Mouse (Mus musculus) gastrocnemius, adult 18-20 months (tissue): ENCODE results near the gene Phospho2. TPM values are rescaled to one million over a fixed set of nuclear protein-coding genes. Genes with fewer than 3 reads are reported as not detected.
"Not testable (repeated sequence)": the region's sequence is repeated elsewhere in the genome, so short reads cannot be mapped to it uniquely, and the experiment has no call there.

Experiments
- DNase-seq: peaks from one replicate; pipeline ENCODE4 v3.0.0; 2021; ENCODE audit warnings: low spot score
- long read RNA-seq, 2 experiments: library from polyadenylated mRNA; stranded (forward); transcript quantifications; one replicate each; pipeline ENCODE4 v2.0.0; 2021
- total RNA-seq, 2 experiments: library from RNA; stranded (reverse); gene quantifications; 2 replicates each; pipeline ENCODE4 v1.2.3; 2021

The Phospho2 gene
- total RNA-seq = 10 to 100 TPM; 18.6 to 20.7 TPM
- long read RNA-seq, experiment 1, transcript Phospho2-201 (4 exons, 2,260 nt) = major isoform, 35 of 45 reads
- long read RNA-seq, experiment 1, partial matches to known transcripts = 0 of 45 reads
- long read RNA-seq, experiment 1, other reads (novel, unspliced or antisense) = 4 of 45 reads
- long read RNA-seq, experiment 2, transcript Phospho2-201 (4 exons, 2,260 nt) = major isoform, 27 of 39 reads
- long read RNA-seq, experiment 2, transcript Phospho2-202 (4 exons, 2,194 nt) = minor isoform, 5 of 39 reads
- long read RNA-seq, experiment 2, partial matches to known transcripts = 0 of 39 reads
- long read RNA-seq, experiment 2, other reads (novel, unspliced or antisense) = 4 of 39 reads

DNA sequence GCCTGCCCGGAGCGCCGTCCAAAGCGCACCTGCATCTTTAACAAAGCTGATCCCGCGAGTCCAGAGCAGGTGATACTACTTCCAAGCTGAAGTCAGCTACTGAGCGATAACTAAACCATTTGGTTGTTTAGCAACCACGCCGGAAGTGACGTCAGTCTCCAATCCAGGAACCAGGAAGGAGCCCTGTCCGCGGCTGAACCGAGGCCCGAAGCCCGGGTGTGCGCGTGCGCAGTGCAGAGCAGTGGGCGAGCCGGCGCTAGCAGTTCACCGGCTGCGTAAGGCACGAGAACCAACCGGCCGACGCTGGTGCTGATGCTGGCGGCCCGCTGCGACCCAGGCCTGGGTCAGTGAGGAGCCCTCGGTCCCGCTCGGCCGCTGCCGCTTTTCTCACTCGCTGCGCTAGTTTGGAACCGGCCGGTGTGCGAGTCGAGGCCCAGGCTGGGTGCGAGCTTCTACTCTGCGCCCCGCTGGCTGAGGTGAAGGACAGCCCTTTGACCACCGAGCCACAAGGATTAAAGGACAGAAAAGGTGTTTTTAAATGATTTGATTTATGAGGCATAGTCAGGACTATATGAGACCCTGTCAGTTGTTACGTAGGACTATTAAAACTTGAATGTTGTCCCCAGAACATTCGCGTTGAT lies at the start of gene Phospho2, which contains the start of gene Ccdc173:
Gene Phospho2, plus strand, starts transcription at position 195 of the 641 bp plus-strand sequence.
Gene Ccdc173, minus strand, starts transcription at position 147 of the 641 bp plus-strand sequence.
- DNase-seq = peak; percentile 98

DNA sequence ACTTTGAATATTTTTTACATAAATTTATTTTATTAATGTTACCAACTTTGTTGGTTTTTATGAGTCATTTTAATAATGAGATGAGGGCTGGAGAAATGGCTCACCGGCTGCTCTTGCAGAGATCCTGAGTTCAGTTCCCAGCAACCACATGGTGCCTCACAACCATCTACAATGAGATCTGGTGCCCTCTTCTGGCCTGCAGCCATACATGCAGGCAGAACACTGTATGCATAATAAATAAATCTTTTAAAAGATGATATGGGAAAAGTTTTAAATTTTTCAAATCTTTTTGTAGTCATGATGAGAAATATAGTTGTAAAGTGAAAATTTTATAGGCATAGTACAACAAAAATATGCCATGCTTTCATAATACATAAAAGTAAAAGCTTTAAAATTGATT lies 44.3 kb upstream of the Phospho2 start:
- DNase-seq = no peak

DNA sequence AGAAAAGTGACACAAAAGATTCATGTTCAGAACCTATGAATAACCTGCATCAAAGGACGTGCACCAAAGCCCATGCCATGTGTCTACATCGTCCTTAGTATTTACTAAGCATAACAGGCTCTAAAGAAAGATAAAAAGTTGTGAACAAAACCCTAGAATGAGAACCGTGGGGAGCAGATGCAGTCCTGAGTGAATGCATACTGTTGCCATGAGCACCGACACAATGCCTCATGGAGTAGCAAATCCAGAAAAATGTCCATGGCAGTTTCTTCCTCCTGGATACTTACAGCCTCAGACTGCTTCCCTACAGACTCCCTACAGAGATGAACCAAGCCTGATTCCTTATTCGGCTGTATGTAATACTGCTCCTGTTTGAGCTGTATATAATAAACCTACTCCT lies 28.4 kb upstream of the Phospho2 start:
- DNase-seq = no peak

DNA sequence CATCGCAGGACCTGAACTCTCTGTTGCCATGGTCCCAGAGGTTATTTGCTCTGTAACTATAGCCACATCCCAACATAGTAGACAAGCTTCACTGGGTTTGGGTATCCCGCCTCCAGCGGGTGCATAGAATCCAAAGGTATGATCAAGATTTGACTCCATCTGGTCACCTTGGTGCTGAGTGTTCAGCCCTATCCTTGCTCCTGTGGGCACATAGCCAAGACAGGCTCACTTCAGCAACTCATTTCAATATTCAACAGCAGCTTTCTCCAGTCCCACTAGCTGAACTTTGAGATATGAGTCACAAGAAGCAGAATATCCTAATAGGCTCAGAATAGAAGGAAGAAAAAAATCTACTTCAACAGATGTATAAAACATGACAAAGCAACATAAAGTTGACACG lies 26.1 kb upstream of the Phospho2 start:
- no peak for DNase-seq

DNA sequence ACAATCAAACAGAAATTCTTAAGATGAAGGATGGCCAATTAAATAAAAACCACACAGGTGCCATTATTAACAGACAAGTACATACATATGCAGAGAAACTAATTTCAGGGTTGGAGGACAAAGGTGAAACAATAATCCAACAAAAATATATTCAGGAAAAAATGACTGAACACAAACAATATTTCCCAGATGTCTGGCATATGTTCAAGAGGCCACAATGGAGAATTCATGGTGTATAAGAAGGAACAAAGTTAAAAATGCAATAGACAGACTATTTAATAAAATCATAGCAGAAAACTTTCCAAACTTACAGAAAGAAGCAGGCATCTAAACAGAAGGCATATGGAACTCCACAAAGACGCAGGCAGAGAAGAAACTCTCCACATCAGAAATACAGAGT lies 24.7 kb upstream of the Phospho2 start:
- no peak for DNase-seq

DNA sequence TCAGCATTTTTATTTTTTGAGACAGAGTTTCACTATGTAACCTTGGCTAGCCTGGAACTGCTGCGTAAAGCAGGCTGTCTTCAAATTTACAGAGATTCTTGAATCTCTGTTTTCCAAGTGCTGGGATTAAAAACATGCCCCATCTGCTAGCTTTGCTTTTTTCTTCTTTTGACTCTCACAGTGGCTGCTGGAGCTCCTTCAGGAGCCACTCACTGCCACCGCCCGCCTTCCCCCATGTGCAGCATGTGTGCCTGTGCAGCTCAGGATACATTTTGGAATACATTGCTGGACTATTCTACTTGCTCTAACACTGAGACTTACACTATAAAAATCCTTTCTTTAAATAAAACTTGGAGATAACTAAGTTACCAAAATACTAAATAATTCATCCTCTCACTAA lies 16.1 kb upstream of the Phospho2 start:
- no peak for DNase-seq

DNA sequence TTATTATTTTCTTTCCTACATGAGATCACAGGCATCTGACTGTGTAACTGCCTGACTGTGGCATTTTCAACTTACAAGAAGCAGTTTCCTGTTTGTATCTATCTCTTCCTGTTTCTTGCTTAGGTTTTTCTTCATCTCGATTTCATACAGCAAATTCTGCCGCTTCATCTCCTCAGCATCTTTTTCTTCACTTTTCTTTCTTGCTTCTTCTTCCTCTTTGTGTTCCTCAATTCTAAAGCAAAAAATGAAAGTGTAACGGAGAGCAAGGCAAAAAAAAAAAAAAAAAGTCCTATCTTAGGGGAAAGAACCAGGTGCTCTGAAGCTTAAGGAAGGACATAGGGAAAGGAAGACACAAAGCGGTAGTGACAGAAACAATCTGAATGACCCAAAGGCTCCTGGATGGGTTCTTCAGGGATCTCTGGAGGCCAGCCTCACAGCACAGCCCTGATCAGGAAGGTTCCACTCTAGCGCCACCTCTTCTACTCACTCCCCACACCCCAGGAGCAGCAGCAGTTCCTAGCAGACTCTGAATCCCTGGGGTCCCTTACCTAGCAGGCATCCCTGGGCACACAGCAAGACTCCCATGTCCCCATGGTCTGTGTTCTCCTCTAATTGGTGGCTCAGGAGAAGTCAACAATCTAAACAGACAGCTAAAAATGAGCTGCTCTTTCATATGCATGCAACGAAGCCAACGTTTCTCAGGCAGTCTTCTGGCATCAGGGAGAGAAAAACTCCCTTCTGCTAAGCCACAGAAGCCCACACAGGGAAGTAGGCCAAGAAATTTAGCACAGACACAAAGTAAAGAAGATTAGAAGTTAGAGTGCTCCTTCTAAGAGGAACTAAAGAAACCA lies 11.2 kb upstream of the Phospho2 start:
- DNase-seq = no peak

DNA sequence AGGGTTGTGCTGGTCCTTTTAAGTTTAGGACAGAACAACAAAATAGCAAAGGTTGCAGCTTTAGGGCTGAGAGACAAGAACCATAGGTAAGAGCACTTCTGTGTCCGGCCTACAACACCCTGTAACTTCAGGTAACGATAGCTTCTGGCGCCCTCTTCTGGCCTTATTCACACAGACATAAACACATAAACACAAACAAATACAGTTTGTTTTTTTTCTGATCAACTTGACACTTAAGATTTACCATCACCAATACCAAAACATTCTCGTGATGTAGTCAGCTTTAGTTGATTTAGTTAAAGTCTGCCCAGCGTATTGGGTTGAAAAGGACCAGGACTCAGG lies 10.6 kb upstream of the Phospho2 start:
- DNase-seq = peak; percentile 13

DNA sequence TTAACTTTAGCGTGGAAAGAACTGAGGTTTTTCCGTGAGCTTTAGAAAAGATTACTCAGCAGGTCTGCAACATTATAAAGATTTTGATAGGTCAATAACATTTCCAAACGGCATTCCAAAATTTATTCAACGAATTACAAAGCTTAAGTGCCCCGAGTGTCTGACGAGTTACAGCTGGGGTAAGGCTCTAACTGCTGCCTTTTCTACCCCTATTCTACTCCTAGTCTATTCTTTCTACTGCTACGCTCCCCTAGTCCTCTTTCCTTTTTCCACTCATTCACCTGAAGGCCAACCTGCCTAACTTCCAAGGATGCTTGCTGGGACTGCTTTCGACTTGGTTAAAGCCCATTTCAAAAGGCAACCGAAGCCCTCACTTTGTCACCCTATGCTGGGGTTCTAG lies 449 bp upstream of the Phospho2 start:
- DNase-seq = no peak

DNA sequence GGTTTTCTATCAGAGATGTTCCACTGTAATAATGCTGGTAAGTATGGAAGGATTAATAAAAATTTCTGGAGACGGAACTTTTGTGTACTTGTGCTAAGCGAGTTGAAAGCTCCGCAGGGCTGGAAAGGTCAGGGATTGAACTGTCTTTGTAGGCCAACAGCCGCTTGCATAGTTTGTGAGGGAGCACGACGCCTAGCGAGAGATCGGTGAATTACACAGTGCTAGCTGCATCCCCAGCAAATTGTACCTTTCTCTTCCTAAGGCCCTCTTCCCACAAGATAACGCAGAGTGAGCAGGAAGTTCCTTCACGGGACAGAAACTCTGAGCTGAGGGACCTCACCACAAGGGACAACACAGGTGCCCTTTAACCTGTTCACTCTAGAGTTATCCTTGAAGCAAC lies 862 bp downstream of the Phospho2 start:
- DNase-seq = peak; percentile 85

DNA sequence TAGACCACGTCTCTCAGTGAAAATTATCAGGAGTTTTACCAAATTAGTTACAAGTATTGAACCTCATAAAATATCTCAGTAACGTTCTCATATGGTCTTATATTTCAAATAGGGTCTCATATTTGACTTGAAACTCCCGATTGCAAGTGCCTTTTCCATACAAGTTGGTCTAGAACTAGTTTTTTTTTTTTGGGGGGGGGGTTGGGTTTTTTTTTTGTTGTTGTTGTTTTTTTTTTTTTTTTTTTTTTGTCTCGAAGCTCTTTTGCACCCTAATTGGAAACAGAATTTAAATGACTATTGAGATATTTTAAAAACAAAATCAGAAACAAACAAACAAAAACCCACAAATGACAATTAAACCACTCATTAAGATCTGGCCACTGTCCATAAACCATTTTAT lies 1.3 kb downstream of the Phospho2 start:
- DNase-seq = no peak

DNA sequence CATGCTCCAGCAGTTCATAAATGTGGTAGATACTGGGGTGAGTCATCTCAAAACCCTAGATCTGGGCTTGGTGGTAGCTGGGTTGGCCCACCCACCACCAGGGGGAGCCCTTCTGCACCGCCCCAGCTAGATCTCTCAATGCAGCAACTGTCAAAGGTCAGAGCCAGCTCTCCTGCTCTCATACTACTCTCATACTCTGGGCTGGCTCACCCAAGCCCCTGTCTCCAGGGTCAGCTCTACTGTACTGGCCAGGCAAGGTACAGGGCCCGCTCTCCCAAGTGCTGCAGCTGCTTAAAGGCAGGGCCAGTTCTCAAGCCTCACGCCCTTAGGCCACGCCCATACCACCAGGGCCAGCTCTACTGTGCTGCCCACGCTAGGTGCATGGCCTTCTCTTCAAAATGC lies 13.5 kb downstream of the Phospho2 start:
- DNase-seq = peak; percentile 69

DNA sequence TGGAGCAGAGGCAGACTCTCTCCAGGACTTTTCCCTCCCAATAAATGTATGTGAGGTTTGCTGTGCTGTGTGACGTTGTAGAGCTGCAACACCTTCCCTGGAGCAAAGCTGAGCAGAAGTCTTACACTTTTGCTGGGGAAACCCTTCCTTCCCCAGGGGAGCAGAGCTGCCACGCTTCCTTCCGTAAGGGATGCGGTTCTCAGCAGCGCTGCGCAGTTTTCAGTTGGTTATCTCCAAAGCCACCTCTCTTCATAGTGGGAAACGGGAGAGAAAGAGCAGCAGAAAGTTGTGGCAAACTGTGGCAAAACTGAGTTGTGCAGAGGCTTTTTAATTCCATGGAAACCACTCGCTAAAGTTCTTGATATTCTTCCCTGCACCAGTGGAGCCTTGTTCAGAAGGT lies 14.3 kb downstream of the Phospho2 start:
- DNase-seq = no peak

DNA sequence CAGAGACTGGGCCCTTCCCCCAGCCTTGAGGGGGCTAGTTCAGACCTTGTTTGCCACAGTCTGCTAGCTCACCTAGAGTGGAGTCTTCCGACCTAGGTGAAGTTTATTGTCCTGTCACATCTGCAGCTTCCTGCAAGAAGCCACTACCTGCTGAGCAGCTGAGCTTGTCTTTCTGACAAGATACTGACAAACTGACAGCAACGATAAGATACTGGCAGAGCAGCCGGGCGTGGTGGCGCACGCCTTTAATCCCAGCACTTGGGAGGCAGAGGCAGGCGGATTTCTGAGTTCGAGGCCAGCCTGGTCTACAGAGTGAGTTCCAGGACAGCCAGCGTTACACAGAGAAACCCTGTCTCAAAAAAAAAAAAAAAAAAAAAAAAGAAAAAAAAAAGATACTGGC lies 15.2 kb downstream of the Phospho2 start:
- DNase-seq = not testable (repeated sequence)

DNA sequence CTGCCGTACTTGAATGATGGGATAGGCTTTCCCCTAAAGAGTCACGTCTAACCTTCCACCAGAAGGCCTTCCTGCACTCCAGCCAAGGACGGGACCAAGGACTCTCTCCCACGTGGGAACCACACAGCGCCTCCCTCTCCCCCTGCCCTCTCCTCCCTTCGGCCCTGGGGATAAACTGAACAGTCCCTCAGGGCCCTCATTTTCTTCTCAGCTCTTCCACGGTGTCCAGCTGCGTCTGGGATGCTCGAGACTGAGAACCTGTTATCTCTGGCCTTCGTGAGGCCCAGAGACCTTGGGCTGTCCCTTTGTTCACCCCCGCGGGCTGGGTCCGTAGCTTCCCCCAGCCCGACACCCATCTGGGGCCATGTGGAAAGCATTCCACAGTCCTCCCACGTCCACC lies 20.7 kb downstream of the Phospho2 start:
- no peak for DNase-seq

DNA sequence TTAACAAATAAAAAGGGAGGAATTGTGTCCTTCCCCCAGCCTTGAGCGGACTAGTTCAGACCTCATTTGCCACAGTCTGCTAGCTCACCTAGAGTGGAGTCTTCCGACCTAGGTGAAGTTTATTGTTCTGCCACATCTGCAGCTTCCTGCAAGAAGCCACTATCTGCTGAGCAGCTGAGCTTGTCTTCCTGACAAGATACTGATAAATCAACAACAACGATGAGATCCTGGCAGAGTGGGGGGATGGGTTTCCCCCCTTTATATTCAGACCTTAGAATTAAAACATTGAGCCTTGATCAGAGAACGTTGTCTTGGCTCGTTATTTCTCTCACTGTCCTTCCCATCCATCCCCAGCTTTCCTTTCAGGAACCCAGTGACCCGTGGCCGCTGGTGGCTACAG lies 21.9 kb downstream of the Phospho2 start:
- DNase-seq = not testable (repeated sequence)

DNA sequence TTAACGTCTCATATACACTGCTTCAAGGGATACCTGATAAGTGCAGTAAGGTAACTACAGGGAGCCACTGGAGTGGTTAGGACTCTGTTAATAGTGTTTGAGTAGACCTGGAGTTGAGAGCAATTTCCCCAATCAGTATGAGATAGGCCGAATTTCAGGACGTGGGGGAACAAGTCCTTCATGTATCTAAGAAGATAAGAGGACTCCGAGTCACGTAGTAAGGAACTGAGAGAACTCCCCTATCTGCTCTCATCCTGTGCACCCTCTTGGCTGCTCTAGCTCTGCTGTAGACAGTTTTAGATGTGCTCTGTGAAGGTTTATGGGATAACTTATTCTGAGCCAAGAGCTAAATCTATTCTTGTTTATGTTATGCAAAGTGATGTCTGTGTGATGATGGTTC lies 27.2 kb downstream of the Phospho2 start:
- DNase-seq = no peak

DNA sequence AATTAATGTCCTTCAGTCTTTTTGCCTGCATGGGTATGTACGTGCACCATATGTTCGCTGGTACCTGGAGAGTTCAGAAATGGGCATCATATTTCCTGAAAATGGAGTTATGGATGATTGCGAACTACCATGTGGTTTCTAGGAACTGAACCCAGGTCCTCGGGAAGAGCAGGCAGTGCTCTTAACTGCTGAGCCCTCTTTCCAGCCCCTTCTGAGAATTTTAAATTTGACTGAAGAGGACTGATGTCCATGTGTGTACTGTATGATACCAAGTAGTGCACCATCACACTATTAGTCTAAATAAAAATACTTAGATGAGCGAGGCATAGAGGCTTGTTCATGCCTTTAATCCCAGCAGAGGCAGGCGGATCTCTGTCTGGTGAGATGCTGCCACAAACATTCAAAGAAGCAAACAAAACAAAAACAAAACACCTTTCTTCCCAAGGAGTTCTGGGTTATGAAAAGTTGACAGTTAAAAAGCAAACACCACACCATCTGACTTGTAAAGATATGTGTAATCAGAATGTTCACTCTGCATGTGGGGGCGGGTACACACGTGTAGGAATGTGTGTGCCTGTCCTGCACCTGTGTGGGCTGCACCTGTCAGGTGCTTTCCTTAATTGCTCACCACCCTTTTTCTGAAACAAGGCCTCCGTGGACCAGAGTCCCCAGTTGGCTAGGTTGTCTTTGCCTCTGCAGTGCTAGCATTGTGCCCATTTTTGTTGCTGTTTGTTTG lies 29.1 kb downstream of the Phospho2 start:
- no peak for DNase-seq

DNA sequence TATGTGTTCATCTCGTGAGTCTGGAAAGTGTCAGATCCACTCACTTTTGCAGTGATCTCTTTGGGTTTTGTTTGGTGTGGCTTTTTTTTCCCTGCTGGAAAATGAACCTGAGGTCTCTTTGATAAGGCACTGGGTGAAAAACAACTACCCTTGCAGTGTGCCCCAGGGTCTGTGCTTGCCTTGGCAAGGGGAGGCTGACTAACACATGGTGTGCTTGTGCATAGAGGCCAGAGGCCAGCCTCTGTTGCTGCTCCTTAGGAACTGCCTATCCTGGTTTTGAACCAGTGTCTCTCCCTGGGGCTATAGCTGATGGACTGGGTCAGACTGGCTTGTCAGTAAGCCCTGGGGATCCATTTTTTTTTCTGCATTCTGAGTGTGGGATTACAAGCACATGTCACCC lies 30.8 kb downstream of the Phospho2 start:
- no peak for DNase-seq

DNA sequence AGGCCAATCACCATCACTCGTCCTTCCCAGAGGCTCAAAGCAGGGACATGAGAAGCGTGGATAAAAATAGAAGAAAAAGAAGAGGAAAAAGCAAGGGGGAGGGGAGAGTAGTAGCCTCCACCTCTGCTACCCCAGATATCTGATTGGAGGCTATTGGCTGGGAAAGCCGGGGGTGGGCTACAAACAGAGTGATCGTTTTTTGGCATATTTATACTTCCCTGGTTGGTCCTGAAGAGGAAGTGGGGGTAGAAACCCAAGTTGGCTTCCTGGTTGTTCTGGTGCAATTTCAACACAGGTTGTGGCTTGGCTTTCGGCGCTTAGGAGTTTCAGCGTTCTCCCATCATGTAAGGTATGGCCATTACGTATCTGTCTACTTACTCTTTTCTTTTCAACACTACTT lies 32.3 kb downstream of the Phospho2 start, which contains the start of gene Klhl23:
Gene Klhl23, plus strand, starts transcription at position 234 of the 400 bp plus-strand sequence.
- DNase-seq = no peak

DNA sequence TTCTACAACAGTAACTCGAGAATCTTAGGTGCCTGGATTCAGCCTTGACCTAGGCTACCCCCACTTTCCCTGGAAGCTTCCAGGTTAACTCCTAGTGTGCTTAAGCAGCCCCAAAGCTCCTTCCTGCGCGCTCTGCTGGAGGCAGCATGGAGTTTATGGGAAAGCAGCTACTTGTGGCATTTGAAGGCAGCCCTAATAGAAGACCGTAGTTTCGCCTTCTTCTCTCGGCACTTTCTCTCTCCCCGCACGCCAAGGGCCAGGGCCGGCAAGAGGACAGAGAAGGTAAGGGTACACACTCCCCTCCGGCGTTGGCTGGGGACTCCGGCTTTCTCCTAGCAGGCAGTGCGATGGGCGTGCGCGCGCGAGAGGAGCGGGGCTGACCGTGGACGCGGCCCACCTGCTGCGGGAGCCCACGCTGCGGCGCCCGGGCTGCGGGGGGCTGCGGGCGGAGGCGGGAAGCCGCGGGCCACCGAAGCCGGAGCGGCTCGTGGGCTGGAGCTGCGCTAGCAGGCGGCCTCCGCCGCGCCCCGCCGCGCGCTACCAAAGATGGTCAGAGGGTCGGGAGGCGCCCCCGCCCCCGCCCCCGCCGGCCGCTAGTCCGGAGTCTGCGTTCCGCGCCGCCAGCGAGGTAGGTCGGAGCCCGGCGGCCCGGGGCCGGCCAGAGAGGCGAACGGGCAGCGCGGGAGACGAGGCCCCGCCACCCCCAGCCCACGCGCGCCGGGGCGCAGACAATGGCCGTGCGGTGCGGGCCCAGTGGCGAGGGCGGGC lies 33.1 kb downstream of the Phospho2 start:
- peak; percentile 19 for DNase-seq
